Mouse (Mus musculus) thymus, postnatal 14 days (tissue): ENCODE data around the gene Nudt17.
"Not testable (repeated sequence)": the region's sequence is repeated elsewhere in the genome, so short reads cannot be mapped to it uniquely, and the experiment has no call there.

Experiments used
- DNase-seq: peaks from one replicate; pipeline ENCODE4 v3.0.0; 2021

Gene Nudt17

DNA sequence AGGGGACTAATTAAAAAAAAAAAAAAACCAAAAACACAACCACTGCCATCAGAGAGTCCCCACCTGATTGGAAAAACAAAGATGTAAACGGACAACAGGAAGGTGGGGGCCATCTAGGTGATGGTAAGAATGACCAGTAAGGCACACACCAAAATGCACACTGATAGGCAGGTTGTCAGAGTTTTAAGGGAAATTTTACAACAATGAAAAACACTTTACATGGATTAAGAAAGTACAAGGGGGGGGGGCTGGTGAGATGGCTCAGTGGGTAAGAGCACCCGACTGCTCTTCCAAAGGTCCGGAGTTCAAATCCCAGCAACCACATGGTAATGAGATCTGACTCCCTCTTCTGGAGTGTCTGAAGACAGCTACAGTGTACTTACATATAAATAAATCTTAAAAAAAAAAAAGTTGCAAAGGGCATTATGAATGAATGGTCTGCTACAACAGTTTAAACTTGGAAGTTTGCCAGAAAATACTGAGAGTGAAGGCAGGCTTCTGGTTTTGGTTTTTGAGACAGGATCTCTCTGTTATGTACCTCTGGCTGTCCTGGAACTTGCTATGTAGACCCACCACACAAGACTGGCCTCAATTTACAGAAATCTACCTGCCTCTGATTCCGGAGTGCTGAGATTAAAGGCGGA, 39.8 kb downstream of the Nudt17 start:
- no peak for DNase-seq

DNA sequence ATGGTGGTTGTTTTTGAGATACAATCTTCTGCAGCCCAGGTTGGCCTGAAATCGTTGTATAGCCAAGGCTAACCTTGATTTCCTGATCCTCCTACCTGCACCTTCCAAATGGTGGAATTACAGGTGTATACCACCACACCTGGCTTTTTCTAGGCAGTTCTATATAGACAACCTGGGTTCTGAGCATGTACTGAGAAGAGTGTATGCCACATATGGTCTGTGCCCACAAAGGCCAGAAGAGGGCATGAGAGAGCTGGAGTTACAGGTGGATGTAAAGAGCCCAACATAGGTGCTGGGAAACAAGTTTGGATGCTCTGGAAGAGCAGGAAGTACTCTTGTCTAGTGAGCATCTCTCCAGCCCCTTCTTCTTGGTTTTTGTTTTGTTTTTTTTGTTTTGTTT, 41.0 kb downstream of the Nudt17 start:
- peak; percentile 43 for DNase-seq

DNA sequence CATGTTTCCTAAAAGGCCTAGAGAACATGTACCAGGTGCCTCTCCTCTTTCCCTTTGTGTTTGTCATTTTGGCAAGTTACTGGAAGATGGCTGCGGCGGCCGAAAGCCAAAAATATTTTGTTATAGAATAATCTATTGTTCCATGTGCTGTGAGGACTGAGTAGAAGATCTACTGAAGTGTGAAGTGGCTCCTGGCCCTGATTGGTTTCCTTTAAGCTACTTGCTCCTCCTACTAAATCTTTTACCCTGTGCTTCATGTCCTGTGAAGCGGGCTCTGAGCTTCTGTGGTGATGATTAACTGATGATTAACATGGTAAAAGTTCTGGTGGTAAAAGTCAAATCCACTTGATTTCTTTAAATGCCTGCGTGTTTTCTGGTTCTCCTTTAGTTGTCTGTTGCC, 41.4 kb downstream of the Nudt17 start:
- no peak for DNase-seq

DNA sequence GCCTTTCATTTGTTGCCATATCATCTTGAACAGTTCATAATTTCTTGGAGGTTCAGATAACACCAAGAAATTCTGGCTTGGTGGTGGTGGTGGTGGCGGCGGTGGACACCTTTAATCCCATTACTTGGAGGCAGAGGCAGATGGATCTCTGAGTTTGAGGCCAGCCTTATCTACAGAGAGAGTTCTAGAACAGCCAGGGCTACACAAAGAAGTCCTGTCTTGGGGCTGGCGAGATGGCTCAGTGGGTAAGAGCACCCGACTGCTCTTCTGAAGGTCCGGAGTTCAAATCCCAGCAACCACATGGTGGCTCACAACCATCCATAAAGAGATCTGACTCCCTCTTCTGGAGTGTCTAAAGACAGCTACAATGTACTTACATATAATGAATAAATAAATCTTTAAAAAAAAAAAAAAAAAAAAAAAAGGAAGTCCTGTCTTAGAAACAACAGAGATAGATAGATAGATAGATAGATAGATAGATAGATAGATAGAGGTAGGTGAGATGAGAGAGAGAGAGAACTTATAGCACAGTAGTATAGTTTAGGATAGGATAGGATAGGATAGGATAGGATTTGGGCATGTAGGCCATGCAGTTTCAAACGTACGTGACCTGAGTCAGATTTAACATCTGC, 42.5 kb downstream of the Nudt17 start:
- not testable (repeated sequence) for DNase-seq

GRCm38 (mm10) chr3:96663432-96664239, 44.7 kb downstream of the Nudt17 start:
- DNase-seq = peak; percentile 72

GRCm38 (mm10) chr3:96662731-96663316, 45.5 kb downstream of the Nudt17 start:
- no peak for DNase-seq

DNA sequence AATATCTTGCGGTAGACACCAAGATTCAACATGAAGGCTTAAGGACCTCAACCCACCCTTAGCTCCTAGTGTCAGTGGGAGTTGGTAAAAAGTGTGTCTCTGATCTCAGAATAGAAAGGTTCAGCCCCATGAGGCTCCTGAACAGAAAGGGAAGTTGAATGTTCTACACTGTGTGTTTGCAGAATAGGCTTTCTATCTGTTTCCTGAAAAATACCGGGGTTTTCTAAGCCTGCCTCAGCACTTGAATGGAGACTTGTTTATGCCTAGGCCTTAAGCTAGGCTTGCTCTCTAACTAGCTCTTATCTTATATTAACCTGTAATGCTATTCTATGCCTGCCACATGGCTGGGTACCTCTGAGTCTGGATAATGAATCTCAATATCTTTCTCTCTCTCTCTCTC, 47.5 kb downstream of the Nudt17 start:
- no peak for DNase-seq
